Mouse (Mus musculus) 3T3-L1 (cell line): ENCODE measurements around the gene Crcp.

Experiments used
- DNase-seq: peaks from one replicate; pipeline ENCODE4 v3.0.0-alpha.2; 2015; ENCODE audit warnings: low read depth, low spot score

Gene Crcp

DNA sequence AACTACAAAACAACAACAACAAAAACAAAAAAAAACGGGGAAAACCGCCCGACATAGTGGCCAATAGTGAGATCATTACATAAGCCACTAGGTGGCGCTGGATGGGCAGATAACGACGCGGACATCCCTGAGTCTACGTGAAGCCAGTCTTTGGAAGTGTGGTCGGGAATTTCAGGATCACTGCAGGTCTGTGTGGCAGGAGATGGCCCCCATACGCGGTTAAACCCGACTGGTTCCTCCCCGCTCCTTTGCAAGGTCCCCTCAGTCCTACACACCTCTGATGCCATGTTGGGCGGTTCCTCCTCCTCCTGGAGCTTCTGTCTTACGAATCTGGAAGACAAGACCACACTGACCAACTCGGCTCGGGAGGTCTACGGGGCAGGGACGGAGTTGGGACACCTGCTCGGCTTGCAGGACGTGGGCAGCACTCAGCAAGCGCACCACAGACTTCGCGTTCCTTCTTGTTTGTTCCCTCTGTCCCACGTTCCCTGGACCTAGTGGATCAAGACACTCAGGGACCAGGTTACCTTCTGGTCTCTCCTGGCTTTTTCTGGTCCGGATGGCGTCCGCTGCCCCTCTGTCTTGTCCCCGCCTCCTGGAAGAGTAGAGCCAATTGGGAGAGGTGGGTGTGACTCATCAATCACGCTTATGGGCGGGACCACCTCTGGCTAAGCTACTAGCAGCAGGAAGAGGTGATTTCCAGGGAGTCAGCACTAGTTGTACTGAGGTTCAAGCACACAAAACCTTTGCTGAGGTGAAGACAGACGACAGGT lies 5.1 kb upstream of the Crcp start:
- DNase-seq = peak; percentile 100

DNA sequence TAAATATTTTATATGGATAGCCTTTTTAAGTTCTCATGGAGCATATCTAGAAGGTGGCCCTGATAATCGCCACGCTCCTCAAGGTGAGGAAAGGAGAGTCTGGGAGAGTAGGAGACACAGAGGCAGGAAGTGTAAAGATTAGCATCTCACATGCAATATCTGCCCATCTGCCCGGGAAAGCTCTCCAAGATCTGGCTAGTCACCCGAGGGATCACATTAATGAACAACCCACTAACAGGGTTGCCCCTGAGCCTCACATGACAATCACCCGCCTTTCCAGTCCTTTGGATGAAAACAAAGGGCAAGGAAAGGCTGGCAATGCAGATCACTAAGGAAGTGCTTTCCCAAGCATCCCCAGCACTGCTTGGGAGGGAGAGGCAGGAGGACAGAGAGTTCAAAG lies 2.0 kb upstream of the Crcp start:
- no peak for DNase-seq

DNA sequence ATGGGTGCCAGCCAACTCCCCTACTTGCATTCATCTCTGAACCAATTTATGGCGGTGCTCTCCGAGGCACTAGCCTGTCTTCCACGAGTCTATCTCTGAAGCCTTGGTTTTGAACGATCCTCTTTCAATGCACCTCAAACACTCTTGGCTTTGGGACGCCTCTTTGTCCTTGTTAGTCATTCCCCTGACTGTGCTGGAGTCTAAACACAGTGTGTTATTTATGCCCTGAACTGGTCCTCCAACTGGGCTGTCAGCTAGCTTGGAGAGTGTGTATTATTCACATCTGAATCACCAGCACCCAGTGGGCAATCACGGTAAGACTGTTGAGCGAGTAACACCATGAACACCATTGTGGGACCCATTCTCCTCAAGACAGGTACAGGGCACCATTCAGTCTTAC lies 1.4 kb upstream of the Crcp start:
- peak; percentile 46 for DNase-seq

DNA sequence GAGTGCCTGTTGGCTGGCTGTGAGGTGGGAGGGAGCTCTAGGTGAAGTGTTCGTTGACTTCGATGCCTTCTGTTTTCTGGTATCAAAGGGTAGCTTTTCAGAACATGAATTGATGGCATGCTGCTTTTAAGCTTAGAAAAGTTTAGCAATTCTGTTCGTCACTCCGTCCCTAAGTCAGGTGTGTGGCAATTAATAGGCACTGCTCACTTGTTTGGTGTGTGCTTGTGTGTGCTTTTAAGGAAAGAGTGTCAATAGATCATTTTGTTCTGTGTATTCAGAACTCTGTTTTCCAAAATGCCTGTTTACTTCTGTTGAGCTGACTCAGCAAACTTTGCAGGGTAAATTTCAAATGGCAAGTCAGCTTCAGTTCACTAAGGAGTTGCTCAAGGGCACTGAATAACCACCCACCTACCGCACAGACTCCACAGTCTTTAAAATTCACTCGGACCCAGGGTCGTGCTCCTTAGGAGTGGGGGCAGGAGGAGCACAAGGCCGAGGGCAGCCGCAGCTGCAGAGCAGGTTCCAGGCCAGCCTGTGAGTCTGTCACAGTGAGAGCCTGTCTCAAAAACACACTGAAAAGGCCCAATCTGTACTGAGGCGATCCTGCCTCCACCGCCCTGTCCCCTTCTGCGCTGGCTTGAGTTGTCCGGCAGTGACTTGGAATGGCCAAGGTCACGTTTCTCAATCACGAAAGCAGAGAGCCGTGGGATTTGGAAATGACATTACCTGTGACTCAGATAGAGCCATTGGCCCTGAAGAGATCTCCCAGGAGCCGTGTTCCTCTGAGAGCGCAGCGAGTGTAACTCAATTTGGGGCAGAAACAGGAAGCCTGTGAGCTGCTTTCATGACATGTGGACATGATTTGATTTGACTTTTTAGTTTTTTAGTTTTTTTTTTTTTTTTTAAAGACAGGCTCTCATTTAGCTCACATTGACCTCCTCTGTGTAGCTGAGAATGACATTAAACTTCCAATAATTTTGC lies 2.6 kb downstream of the Crcp start:
- DNase-seq = no peak

DNA sequence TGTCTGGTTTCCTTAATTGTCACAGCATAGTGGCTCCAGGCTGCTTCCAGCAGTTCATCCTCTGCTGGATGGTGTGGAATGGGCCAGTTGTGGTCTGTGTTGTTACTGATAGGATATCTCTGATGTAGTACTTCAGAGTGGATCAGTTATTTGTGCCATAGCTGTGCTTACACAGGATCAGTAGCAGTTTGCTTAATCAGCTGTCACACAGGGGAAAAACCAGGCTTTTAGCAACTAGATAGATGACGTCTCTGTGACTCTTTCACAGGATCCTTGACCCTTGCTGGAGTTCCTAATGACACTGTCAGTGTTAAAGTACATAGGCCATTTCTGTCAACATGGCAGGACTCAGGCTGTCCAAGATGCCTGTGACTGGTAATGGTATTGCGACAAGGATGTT lies 4.8 kb downstream of the Crcp start:
- no peak for DNase-seq

DNA sequence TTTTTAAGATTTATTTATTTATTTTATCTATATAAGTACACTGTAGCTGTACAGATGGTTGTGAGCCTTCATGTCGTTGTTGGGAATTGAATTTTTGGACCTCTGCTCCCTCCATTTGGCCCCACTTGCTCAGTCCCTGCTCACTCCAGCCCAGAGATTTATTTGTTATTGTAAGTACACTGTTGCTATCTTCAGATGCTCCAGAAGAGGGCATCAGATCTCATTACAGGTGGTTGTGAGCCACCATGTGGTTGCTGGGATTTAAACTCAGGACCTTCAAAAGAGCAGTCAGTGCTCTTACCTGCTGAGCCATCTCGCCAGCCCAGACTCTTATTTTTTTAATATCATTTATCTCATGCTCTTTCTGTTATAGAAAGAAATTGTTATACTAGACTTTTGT lies 7.2 kb downstream of the Crcp start:
- peak; percentile 55 for DNase-seq

DNA sequence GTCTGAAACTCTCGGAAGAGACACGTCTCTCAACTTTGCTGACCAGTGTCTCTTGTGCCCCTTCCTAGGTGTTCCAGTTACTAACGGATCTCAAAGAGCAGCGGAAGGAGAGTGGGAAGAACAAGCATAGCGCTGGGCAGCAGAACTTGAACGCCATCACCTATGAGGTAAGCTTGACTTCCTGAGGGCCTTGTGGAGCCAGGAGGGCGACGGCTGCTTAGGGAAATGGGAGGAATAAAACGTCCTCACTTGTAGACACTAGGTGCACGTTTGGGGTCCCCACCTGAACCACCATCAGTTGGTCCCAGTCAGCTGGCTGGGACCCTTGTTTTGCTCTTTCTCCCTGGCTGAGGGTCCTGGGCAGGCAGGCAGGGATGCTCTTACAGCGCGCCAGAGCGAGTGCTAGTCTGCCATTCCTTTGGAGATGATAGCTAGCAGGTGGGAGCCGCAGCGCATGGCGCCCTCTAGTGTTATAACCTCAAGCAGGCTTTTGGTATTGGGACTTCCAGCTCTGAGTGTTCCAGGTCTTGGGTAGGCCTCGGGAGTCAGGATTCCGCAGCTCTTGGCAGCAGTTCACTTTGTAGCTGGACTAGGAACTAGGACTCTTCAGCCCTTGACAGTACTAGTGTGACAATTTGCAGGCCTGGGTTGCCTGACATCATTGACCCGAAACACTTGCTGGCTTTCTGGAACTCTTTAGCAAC lies 8.8 kb downstream of the Crcp start:
- DNase-seq = peak; percentile 84

DNA sequence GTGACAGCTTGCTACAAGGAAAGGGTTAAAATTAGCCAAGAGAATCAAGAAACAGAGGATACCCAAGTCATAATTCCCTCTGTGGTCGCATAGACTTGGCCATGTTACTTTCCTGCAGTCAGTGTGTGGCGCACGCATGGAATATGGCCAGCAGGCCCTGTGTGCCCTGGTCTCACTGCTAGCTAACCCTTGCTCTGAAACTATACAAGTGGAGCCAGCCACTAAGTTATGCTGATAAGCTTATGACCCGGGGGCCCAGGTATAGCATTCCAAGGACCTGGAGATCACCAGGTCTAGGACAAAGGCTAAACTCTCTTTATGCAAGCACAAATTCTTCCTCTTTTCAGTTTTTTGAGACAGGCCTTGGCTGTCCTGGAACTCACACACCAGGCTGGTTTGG lies 11.7 kb downstream of the Crcp start:
- DNase-seq = no peak

DNA sequence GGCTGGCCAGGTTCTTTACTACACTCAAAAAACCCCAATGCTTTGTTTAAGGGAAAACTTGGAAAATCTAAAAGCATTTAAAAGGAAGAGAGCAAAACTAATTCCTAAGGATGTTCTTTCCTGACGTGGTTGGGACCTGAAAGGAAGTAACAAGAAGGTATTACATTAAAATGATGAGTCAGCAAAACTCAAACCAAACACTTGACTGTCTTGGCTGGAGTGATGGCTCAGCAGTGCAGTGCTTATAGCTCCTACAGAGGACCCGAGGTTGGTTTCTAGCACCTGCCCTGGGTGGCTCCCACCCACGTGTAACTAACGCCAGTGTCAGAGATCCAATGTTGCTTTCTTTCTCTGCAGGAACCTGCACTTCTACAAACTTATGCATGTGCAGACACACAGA lies 12.2 kb downstream of the Crcp start:
- DNase-seq = no peak

DNA sequence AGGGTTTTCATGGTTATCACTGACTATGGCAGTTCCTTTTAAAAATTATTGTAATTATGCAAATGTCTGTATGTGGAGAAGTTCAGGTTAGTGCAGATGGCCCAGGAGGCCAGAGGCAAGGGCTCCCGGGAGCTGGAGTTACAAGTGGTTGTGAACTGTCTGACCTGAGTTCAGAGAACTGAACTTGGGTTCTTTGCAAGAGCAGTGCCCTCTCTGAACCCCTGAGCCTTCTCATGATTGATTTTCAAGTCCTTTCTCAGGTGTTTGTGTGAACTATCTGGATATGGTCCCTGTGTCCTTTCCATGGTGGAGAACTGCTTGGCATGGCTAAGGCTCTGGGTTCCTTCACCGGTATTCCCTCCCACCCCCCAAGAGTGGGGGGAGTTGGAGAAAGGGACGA lies 14.7 kb downstream of the Crcp start:
- DNase-seq = no peak

DNA sequence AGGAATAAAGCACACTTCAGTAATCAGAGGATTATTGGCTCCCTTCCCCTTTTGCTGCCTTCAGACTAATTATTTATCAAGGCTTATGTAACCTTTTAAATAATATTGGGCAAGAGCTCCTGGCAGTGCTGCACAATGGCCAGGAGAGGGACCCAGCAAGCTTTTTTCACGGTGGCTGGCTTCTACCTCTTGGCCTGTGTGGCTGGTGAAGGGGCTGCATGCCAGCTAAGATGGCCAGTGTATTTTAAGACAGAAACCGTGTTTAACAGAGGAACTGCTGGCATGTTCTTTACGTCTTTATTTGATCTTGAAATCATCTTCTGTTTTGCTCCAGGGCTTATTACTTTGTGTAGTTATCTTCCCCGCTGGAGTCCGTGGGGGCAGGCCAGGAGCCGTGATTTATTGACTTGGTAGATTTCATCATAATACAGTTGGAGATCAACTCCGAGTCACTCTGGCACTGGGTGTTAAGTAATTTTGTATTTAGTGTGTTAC lies 15.2 kb downstream of the Crcp start:
- peak; percentile 71 for DNase-seq

DNA sequence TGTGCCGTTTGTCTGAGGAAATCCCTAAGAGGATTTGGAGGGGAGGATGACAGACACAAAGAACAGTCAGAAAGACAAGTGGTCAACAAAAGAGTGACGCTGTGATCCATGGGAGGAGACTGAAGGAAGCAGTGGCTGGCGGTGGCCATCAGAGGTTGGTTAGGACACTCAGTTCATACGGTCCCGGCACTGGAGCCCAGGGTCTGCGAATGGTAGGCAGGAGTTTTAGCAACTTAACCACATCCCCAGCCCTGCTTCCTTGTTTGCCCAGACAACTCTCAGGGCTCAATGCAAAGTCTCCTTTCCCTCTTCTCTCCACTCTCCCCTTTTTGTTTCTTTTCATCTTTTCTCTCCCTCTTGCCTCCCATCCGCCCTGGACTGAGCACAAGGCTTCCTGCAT lies 17.0 kb downstream of the Crcp start:
- no peak for DNase-seq

DNA sequence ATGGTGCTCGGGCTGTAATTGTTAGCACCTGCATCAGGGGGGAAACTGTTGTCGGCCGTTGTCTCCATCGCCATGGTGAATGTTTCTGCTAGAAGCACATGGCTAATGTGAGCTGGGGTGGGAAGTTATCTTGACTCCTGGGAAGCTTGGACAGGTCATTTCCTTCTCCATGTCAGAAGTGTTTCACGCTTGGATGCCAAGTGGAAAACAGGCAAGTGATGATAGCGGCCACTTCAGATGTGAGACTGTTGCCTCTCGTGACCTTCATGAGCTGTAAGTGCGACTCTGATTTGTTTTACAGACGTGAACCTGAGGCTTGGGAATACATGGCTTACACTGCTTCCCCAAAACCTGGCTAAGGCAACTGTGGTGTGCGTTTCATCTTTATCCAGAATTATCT lies 17.5 kb downstream of the Crcp start:
- no peak for DNase-seq

DNA sequence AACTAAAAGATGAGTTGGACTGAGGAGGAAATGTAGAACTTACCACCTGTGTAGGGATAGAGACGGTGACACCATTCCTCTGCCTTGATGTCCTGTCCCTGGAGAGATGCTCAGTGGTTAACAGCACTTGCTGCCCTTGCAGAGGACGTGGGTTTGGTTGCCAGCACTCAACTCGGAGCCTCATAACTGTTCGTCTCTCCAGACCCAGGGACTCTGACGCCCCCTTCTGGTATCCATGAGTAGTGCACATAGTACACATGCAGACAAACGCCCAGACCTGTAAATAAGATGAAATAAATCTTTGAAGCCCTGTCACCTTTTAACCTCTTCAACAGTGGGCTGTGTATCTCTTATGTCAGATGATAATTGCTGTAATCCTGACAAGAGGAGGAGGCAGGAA lies 17.9 kb downstream of the Crcp start:
- peak; percentile 37 for DNase-seq

DNA sequence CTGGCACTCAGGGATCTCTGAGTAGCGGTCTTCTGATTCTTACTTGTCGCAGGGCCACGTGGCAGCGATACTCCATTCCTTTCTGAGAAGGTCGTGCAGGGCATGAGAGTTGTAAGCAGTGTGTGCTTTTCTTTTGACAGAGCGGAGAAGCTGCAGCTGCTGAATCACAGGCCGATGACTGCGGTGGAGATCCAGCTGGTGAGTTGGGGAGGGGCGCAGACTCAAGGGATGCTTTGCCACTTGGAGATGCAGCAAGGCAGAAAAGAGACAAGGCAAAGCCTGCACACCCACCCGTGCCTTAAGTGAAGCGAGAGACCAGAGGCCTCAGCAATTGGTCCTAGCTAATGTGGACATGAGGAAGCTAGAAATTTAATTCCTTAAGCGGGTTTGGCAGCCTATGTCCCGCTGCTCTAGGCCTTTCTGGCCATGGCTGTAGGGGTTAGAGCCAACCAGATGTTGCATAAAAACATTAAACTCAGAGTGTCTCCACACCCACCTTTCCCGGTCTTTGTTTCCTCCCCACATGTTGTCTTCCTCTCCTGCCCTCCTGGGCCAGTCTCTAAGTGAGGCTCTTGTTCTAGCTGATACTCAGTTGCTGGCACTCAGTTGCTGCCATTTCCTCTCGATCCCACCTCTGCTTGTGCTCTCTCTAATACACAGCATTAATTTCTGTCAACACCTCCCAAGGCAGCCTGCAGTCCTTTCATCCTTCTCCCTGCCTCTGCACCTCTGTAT lies 19.9 kb downstream of the Crcp start:
- DNase-seq = no peak

DNA sequence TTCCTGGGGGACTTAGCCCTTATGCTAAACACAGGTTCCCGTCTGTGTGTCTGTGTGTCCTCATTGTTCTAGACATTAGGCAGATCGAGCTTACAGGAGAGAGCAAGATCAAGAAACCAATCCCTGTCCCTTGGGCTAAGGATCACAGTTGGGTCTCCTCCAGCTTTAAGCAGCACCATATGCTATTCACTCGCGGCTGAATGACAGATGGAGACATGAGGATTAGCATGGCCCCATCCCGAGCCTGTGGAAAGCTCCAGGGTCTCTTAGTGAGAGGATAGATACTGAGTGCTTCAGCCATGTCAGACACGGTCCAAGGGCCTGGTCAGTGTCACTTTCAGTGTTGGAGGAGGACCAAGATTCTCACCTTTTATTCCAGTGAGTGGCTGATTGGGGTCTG lies 21.3 kb downstream of the Crcp start:
- DNase-seq = no peak

DNA sequence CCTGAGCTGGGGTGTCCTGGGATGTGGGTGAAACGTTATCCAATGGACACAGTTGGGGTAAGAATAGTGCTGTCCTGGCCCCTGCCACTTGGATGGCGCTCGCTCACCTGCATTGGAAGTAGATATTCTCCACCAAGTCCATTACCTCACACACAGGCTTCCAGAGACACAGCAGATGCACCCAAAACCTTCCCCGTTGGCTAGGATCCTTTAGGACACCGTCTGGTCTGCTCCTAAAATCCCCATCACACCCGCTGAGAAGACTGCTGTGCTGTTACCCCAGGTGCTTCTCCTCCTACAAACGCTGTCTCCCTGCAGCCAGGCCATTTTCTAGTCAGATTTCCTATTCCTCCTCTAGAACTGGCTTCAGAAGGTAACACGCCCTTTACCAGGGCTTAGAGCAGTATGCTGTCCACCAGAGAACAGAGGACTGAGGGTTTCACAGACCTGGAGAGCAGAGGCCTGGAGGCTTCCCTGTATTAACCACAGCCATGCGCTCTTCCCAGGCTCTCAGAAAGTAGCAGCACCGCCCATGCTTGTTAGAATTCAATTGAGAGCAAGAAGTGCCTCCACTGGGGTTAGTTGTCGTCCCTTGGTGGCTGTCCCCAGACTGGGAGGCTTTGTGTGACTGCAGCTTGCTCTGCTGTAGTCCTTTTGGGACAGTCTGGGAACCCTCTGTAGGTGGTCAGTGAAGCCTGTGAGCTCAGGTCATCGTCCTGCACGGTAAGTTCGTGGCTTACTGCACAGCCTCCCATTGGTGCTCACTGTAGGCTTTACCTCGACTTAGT lies 22.2 kb downstream of the Crcp start:
- DNase-seq = no peak

DNA sequence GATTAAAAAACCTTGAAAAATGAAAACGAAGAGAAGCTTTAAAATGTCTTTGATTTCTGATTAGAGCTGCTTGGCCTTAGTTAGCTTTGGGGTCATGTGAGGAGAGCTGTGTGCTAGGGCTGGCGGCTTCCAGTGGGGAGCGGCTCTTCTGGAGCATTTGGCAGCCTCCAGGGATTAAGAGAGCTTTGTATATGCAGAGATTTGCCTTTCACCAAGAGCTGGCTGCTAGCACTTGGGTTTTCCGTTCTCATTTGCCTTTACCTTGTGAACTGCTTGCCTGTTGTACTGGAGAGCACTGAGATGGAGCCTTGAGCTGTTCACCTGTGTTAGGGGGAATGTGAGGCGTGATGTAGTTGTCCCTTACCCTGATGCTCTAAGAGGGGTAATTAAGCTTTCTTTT lies 23.4 kb downstream of the Crcp start:
- DNase-seq = no peak

DNA sequence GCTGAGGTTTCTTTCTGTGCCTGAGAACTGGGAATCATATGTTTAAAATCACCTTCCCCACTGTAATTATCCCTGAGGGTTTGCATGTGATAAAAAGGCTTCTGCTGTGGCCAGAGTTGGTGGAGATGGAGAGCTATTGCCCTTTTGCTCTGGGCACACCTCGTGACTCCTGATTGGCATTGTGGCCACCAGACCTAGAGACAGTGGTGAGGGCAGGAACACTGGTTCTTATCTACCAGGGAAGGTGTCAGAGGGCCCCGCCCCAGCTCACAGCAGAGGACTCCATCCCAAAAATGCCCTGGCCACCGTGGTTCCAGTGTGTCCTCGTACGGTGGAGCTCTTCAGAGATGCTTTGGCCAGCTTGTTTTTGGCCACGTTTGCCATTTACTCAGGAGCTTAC lies 23.9 kb downstream of the Crcp start:
- no peak for DNase-seq

DNA sequence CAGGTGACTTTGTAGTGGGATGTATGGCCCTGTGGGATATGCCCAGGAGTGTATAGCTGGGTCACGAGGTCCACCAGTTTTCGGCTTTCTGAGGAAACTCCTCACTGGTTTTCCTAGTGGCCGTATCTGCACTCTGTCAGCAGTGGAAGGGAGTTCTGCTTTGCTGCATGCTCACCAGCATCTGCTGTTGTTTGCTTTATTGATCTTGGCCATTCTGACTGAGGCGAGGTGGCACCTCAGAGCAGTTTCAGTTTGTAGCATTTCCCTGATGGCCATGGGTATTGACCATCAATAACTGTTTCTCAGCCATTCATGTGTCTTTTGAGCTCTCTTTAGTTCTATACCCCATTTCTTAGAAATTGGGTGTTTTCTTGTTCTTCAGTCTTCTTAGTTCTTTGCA lies 26.6 kb downstream of the Crcp start:
- no peak for DNase-seq

DNA sequence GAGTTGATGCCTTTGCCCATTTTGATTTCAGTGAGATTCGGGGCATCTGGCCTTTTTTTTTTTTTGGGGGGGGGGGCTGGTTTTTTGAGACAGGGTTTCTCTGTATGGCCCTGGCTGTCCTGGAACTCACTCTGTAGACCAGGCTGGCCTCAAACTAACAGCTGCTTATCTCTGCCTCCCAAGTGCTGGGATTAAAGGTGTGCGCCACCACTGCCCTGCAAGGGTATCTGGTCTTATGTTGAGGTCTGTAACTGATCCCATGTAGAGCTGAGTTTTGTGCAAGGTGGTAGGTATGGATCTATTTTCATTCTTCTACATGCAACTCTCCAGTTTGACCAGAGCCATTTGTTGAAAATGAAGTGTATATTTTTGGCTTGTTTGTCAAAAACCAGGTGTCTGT lies 27.2 kb downstream of the Crcp start:
- DNase-seq = no peak
